Mouse (Mus musculus) liver, embryonic 15.5 days (tissue): ENCODE measurements around the gene Olfr829. TPM values are rescaled to one million over a fixed set of nuclear protein-coding genes. Genes with fewer than 3 reads are reported as not detected.
"Not testable (repeated sequence)": the region's sequence is repeated elsewhere in the genome, so short reads cannot be mapped to it uniquely, and the experiment has no call there.

Source experiments
- ATAC-seq: fragments of 200-750 bp; cut with Nextera tagmentation; 2 replicates; pipeline ENCODE4 v1.8.0; 2017; ENCODE audit warnings: moderate number of reproducible peaks, mild to moderate bottlenecking, moderate library complexity; ENCODE audit not compliant: insufficient read depth
- H3K27ac ChIP-seq: fragments of 300-500 bp; sonication (generic); replicated peaks from 2 replicates; pipeline ENCODE4 v1.5.1; 2015; ENCODE audit warnings: mild to moderate bottlenecking, inconsistent platforms
- H3K27me3 ChIP-seq: fragments of 300-500 bp; sonication (generic); 2 replicates; pipeline ENCODE4 v1.6.1; 2015; ENCODE audit warnings: mild to moderate bottlenecking, inconsistent platforms
- H3K36me3 ChIP-seq: fragments of 300-500 bp; sonication (generic); replicated peaks from 2 replicates; pipeline ENCODE4 v1.6.1; 2015; ENCODE audit warnings: moderate library complexity, mild to moderate bottlenecking, inconsistent platforms
- H3K4me1 ChIP-seq: fragments of 300-500 bp; sonication (generic); replicated peaks from 2 replicates; pipeline ENCODE4 v1.6.1; 2015; ENCODE audit warnings: inconsistent platforms
- H3K4me2 ChIP-seq: fragments of 300-500 bp; sonication (generic); 2 replicates; pipeline ENCODE4 v1.6.1; 2015; ENCODE audit warnings: moderate library complexity, mild to moderate bottlenecking, inconsistent platforms
- H3K4me3 ChIP-seq: fragments of 300-500 bp; sonication (generic); replicated peaks from 2 replicates; pipeline ENCODE4 v1.5.1; 2015; ENCODE audit warnings: mild to moderate bottlenecking, inconsistent platforms
- H3K9ac ChIP-seq: fragments of 300-500 bp; sonication (generic); 2 replicates; pipeline ENCODE4 v1.6.1; 2015; ENCODE audit warnings: moderate library complexity, mild to moderate bottlenecking, inconsistent platforms
- H3K9me3 ChIP-seq: fragments of 300-500 bp; sonication (generic); replicated peaks from 2 replicates; pipeline ENCODE4 v1.6.1; 2016; ENCODE audit warnings: inconsistent platforms
- WGBS: fragments of 180-500 bp; shearing (Covaris S2); methylation state at CpG from one replicate; pipeline ENCODE4 v1.1.7; 2015; ENCODE audit warnings: mixed read lengths; ENCODE audit not compliant: insufficient replicate concordance; 5-methylcytosine and 5-hydroxymethylcytosine counted together
- polyA plus RNA-seq: library from polyadenylated mRNA; unstranded; fragments of >200 nt; fragmentation: Nextera tagmentation; extraction: Ambion mirVana; gene quantifications from 2 replicates; pipeline ENCODE4 v1.2.1, GENCODE M21; 2015

Olfr829 gene
- not detected in 2 replicates for polyA plus RNA-seq

- no peak for ATAC-seq
- no peak within 1 kb of the TSS for H3K9ac ChIP-seq
- no peaks in the 10 kb centered on the region for H3K36me3 ChIP-seq
- no peaks in the 10 kb centered on the region for H3K9me3 ChIP-seq
- H3K27me3 ChIP-seq: no peaks in the 10 kb centered on the region
- no peak within 1 kb of the TSS for H3K4me3 ChIP-seq
- WGBS: 49% methylated on average over 1 of the region's 1 CpGs
- H3K4me1 ChIP-seq: no peaks in the 10 kb centered on the region
- no peak within 1 kb of the TSS for H3K27ac ChIP-seq
- no peak within 1 kb of the TSS for H3K4me2 ChIP-seq
Measured at GRCm38 (mm10) chr9:18854633-18855032, at the start of gene Olfr829. Gene Olfr829 (plus strand): TSS chr9:18854933.

GRCm38 (mm10) chr9:18819426-18819825 lies 35.3 kb upstream of the Olfr829 start, which contains the start of gene Olfr828:
Gene Olfr828 (minus strand): TSS chr9:18819526.
- no peaks in the 10 kb centered on the region for H3K27me3 ChIP-seq
- no peaks in the 10 kb centered on the region for H3K4me1 ChIP-seq
- H3K4me2 ChIP-seq: no peak within 1 kb of the TSS
- no peaks in the 10 kb centered on the region for H3K36me3 ChIP-seq
- no peaks in the 10 kb centered on the region for H3K9me3 ChIP-seq
- H3K9ac ChIP-seq: no peak within 1 kb of the TSS
- ATAC-seq: no peak
- H3K27ac ChIP-seq: no peak within 1 kb of the TSS
- no peak within 1 kb of the TSS for H3K4me3 ChIP-seq

- no peak for ATAC-seq
- Histone ChIP-seq H3K27me3 (no peaks in the 10 kb centered on the region), H3K4me3 (no peak within 1 kb of the TSS), H3K36me3 (no peaks in the 10 kb centered on the region), H3K9me3 (no peaks in the 10 kb centered on the region), H3K9ac (no peak within 1 kb of the TSS), H3K4me1 (no peaks in the 10 kb centered on the region), H3K4me2 (no peak within 1 kb of the TSS), H3K27ac (no peak within 1 kb of the TSS)
Measured at GRCm38 (mm10) chr9:18874393-18874792, 19.7 kb downstream of the Olfr829 start, which contains the start of gene Olfr830. Gene Olfr830 (plus strand): TSS chr9:18874693.

- 53% methylated on average over 2 of the region's 2 CpGs for WGBS
- H3K9me3 ChIP-seq, H3K27me3 ChIP-seq, ATAC-seq, H3K36me3 ChIP-seq, H3K4me2 ChIP-seq, H3K27ac ChIP-seq, H3K9ac ChIP-seq, H3K4me1 ChIP-seq, H3K4me3 ChIP-seq: not testable (repeated sequence)
Measured at GRCm38 (mm10) chr9:18907699-18908098, 53.0 kb downstream of the Olfr829 start.

Other genes with a start within 250 kb of the Olfr829 start
- gene Muc16, start 180.4 kb upstream of the Olfr829 start, polyA plus RNA-seq: 0.23 and 0.28 TPM in 2 replicates
- not detected in 2 replicates for gene Olfr24, start 90.9 kb upstream of the Olfr829 start, polyA plus RNA-seq
- not detected in 2 replicates for gene Olfr828, start 35.4 kb upstream of the Olfr829 start, polyA plus RNA-seq
- not detected in 2 replicates for gene Olfr830, start 19.8 kb downstream of the Olfr829 start, polyA plus RNA-seq
- gene Olfr832, start 82.2 kb downstream of the Olfr829 start, polyA plus RNA-seq: not detected in 2 replicates
- not detected in 2 replicates for gene Olfr834, start 133.1 kb downstream of the Olfr829 start, polyA plus RNA-seq
- not detected in 2 replicates for gene Olfr835, start 177.8 kb downstream of the Olfr829 start, polyA plus RNA-seq